ENCODE assay signal across 7 mouse cellular contexts in the genomic region with DNA sequence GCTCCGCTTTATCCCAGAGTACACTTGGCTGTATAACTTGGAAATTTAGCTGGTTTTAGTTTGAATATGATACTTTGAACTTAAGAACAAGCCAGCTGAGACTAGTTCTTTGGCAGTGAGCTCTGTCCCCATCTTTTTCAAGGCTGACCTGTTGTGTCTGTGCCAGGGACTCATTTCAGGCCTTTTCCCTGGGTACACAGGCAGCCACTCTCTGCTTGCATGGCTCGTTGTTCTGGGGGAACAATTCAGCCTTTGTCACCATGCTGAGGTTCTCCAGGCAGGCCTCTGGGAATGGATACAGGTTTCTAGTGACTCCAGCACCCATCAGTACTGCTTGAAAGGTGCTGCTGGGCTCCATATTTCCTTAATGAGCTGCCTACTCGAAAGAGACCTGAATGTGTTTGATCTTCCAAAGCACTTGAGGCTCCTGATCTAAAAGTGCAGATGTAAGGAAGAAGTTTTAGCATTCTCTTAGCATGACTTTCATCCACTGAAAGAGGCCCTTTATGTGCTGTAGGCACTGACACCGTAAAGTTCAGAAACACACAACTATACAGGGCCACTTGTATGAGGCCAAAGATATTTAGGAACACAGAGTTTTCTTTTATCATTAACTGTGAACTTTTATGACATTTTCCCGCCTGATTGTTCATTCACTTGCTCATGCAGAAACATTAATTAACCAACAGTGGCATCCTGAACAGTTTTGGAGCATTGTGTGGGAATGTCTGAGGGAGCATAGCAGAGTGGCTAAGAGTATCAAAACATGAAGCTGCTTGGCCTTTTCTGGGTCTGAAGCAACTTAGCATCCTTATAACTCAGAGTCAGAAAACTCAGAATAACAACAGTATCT.
DNase-seq lines count a peak whose midpoint lies in the region; ATAC-seq and TF ChIP-seq lines count a peak whose summit lies in the region.

No protein-coding gene starts in this region.

- no peak overlapping the region for H3K4me3 ChIP-seq in lung, embryonic 14.5 days (ENCODE audit: low read depth, low read length)
- H3K4me3 ChIP-seq in forebrain, embryonic 14.5 days (ENCODE audit: low read depth, low read length) = no peak overlapping the region
- no peak overlapping the region for H3K4me3 ChIP-seq in intestine, postnatal 0 days (ENCODE audit: low read depth, low read length)

- no peak overlapping the region for H3K4me2 ChIP-seq in lung, embryonic 14.5 days
- H3K4me2 ChIP-seq in forebrain, embryonic 14.5 days (ENCODE audit: low read length) = no peak overlapping the region
- H3K4me2 ChIP-seq in intestine, postnatal 0 days (replicated peaks; ENCODE audit: low read depth) = no peak overlapping the region

- no peaks in the 10 kb centered on the region for H3K27me3 ChIP-seq in lung, embryonic 14.5 days (ENCODE audit: insufficient read depth, low read length)
- H3K27me3 ChIP-seq in forebrain, embryonic 14.5 days (replicated peaks; ENCODE audit: control insufficient read depth, insufficient read depth, low read length) = no peaks in the 10 kb centered on the region
- H3K27me3 ChIP-seq in intestine, postnatal 0 days (replicated peaks; ENCODE audit: control insufficient read depth, insufficient read depth, low read length) = no peaks in the 10 kb centered on the region

- no peaks in the 10 kb centered on the region for H3K9me3 ChIP-seq in lung, embryonic 14.5 days (ENCODE audit: low read depth, low read length)
- no peaks in the 10 kb centered on the region for H3K9me3 ChIP-seq in forebrain, embryonic 14.5 days (replicated peaks; ENCODE audit: control insufficient read depth, low read length)
- H3K9me3 ChIP-seq in intestine, postnatal 0 days (ENCODE audit: control insufficient read depth) = no peaks in the 10 kb centered on the region

- peak overlapping the region; percentile 61 for H3K27ac ChIP-seq in lung, embryonic 14.5 days (ENCODE audit: low read depth)
- H3K27ac ChIP-seq in forebrain, embryonic 14.5 days (ENCODE audit: low read depth, low read length) = no peak overlapping the region; the same call in 1 of the 2 replicates
- no peak overlapping the region for H3K27ac ChIP-seq in intestine, postnatal 0 days (ENCODE audit: low read depth, low read length)

- H3K36me3 ChIP-seq in lung, embryonic 14.5 days (ENCODE audit: insufficient read depth) = no peaks in the 10 kb centered on the region
- no peaks in the 10 kb centered on the region for H3K36me3 ChIP-seq in forebrain, embryonic 14.5 days (ENCODE audit: control insufficient read depth, insufficient read depth, low read length)
- no peaks in the 10 kb centered on the region for H3K36me3 ChIP-seq in intestine, postnatal 0 days (ENCODE audit: control insufficient read depth, insufficient read depth)

- no peaks in the 10 kb centered on the region for H3K4me1 ChIP-seq in lung, embryonic 14.5 days (ENCODE audit: insufficient read depth)
- no peaks in the 10 kb centered on the region for H3K4me1 ChIP-seq in forebrain, embryonic 14.5 days (ENCODE audit: control insufficient read depth, insufficient read depth, low read length)
- no peaks in the 10 kb centered on the region for H3K4me1 ChIP-seq in intestine, postnatal 0 days (replicated peaks; ENCODE audit: control insufficient read depth, insufficient read depth, low read length)

- ATAC-seq in lung, embryonic 14.5 days (ENCODE audit: insufficient read depth) = peak; percentile 92
- ATAC-seq in forebrain, embryonic 14.5 days = peak; percentile 75
- ATAC-seq in intestine, postnatal 0 days = no peak

- WGBS in lung, embryonic 14.5 days = 52% methylated on average over 5 of the region's 5 CpGs
- WGBS in forebrain, embryonic 14.5 days = 33% methylated on average over 5 of the region's 5 CpGs
- WGBS in intestine, postnatal 0 days = 67% methylated on average over 5 of the region's 5 CpGs

- TF ChIP-seq CTCF in lung, embryonic 14.5 days (IDR thresholded peaks at IDR 0.05; ENCODE audit: low read depth) = no peak
- TF ChIP-seq CTCF in intestine, postnatal 0 days (IDR thresholded peaks at IDR 0.05; ENCODE audit: low read depth) = no peak

- H3K9ac ChIP-seq in lung, embryonic 14.5 days = no peak overlapping the region
- no peak overlapping the region for H3K9ac ChIP-seq in forebrain, embryonic 14.5 days (ENCODE audit: low read length)
- H3K9ac ChIP-seq in intestine, postnatal 0 days (ENCODE audit: low read depth, low read length) = no peak overlapping the region

- peak; percentile 50 for DNase-seq in lung, embryonic 14.5 days
- DNase-seq in lung, postnatal 4 days = no peak
- DNase-seq in forebrain, embryonic 14.5 days (ENCODE audit: low spot score) = peak; percentile 33
- peak; percentile 66 for DNase-seq in kidney, postnatal 14 days
- peak; percentile 14 to 33 for DNase-seq in right cerebral cortex, adult 2 months (ENCODE audit: low spot score in 2 of 2)
- no peak for DNase-seq in thymus, postnatal 0 days (ENCODE audit: low spot score)

Comparison
In these comparisons a context has a peak if more than half of its experiments do, and no peak if none do; other contexts are left out.
1. DNase-seq: peak in lung, embryonic 14.5 days (single experiment), forebrain, embryonic 14.5 days (single experiment), kidney, postnatal 14 days (single experiment) and right cerebral cortex, adult 2 months (2 of 2); none in lung, postnatal 4 days (0 of 2) and thymus, postnatal 0 days (single experiment).